Mouse (Mus musculus) stomach, postnatal 0 days (tissue): ENCODE data around the gene Yars.

Source experiments
- CTCF ChIP-seq: IDR thresholded peaks from 2 replicates; pipeline ENCODE4 v1.5.1; 2016; ENCODE audit warnings: antibody characterized with exemption, low read depth, mild to moderate bottlenecking, moderate library complexity
- EP300 ChIP-seq: optimal IDR thresholded peaks from 2 replicates; pipeline ENCODE3; 2016; ENCODE audit warnings: antibody characterized with exemption

DNA sequence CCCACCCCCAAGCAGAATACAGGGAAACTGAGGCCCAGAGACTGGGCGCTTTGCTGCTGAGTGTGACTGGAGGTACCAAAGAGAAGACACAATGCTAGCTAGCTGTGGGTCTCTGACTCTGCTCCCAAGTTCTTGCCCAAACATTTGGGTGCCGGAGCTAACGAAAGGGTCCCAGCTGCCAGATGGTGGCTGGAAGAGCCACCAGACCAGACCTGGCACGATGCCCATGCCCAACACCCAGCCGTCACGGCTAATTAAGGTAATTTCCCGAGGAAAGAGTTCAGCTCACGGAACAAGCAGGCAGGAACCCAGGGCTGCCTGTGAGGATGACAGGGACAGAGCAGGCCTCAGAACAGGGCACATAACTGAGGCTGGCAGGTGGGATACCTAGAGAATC, 38.4 kb downstream of the Yars start:
- no peak for TF ChIP-seq CTCF
- TF ChIP-seq EP300: no peak
